Mouse (Mus musculus): Measurements from ENCODE around the gene Cped1. TPM values are rescaled to one million over a fixed set of nuclear protein-coding genes. Genes with fewer than 3 reads are reported as not detected.
A peak's percentile ranks its signal among the peaks of the same experiment; 100 is the strongest.

Gene Cped1
- polyA plus RNA-seq, 1 experiment from 2014 or later, result 4.9 TPM

- WGBS, result 87% methylated on average over 4 of the region's 4 CpGs
- Histone ChIP-seq H3K4me2 (ENCODE audit: low read length) (no peak overlapping the region), H3K9ac (replicated peaks; ENCODE audit: low read length) (no peak overlapping the region), H3K9me3 (ENCODE audit: control insufficient read depth, low read length) (no peaks in the 10 kb centered on the region), H3K36me3 (ENCODE audit: control insufficient read depth, insufficient read depth, low read length) (no peaks in the 10 kb centered on the region), H3K4me3 (replicated peaks; ENCODE audit: low read depth, low read length) (no peak overlapping the region), H3K27ac (replicated peaks; ENCODE audit: low read depth, low read length) (no peak overlapping the region), H3K27me3 (ENCODE audit: control insufficient read depth, insufficient read depth, low read length) (peaks cover 15% of the 10 kb centered on the region), H3K4me1 (ENCODE audit: control insufficient read depth, insufficient read depth, low read length) (peaks cover 6% of the 10 kb centered on the region; the same call in 1 of the 2 replicates)
- DNase-seq, result no peak
- no peak for ATAC-seq (ENCODE audit: low FRiP score, low TSS enrichment)
Observed at GRCm38 (mm10) chr6:21991151-21991550, 5.4 kb downstream of the Cped1 start.

DNA sequence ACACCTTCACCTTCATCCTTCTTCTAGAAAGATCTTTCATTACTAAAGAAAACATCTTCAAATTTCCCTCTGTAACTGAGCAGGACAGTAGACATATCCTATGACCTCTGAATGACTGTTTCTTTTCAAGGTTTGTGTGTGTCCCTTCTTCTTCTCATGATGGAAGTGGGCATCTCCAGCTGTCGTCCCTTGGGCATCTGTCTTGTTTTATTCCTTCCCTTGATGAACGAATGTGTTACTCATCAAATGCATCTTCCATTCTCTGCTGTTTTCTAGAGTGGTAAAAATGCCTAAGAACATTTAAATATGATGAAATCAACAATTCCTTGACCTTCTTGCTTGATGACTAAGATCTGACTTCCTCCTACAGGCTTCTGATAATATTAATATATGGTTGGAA lies 7.4 kb downstream of the Cped1 start:
- 84% methylated on average over 2 of the region's 2 CpGs for WGBS
- ATAC-seq (ENCODE audit: low FRiP score, low TSS enrichment), result no peak

GRCm38 (mm10) chr6:21998131-21998530 lies 12.4 kb downstream of the Cped1 start:
- Histone ChIP-seq H3K4me2 (ENCODE audit: low read length) (no peak overlapping the region), H3K9ac (replicated peaks; ENCODE audit: low read length) (no peak overlapping the region), H3K9me3 (ENCODE audit: control insufficient read depth, low read length) (no peaks in the 10 kb centered on the region), H3K27me3 (ENCODE audit: control insufficient read depth, insufficient read depth, low read length) (no peaks in the 10 kb centered on the region), H3K4me1 (ENCODE audit: control insufficient read depth, insufficient read depth, low read length) (0 out of 2 replicates have a peak, but pooled peaks cover 4% of the 10 kb centered on the region), H3K27ac (replicated peaks; ENCODE audit: low read depth, low read length) (no peak overlapping the region), H3K4me3 (replicated peaks; ENCODE audit: low read depth, low read length) (no peak overlapping the region), H3K36me3 (ENCODE audit: control insufficient read depth, insufficient read depth, low read length) (no peaks in the 10 kb centered on the region)
- ATAC-seq (ENCODE audit: low FRiP score, low TSS enrichment) (no peak), DNase-seq (no peak)
- 77% methylated on average over 4 of the region's 4 CpGs for WGBS

More for the DNA sequence above, 7.4 kb downstream of the Cped1 start:
- H3K9ac ChIP-seq (replicated peaks; ENCODE audit: low read length), result no peak overlapping the region
- no peaks in the 10 kb centered on the region for H3K9me3 ChIP-seq (ENCODE audit: control insufficient read depth, low read length)
- no peak overlapping the region for H3K4me3 ChIP-seq (replicated peaks; ENCODE audit: low read depth, low read length)
- no peaks in the 10 kb centered on the region for H3K36me3 ChIP-seq (ENCODE audit: control insufficient read depth, insufficient read depth, low read length)
- no peaks in the 10 kb centered on the region for H3K4me1 ChIP-seq (ENCODE audit: control insufficient read depth, insufficient read depth, low read length)
- DNase-seq, result no peak
- no peaks in the 10 kb centered on the region for H3K27me3 ChIP-seq (ENCODE audit: control insufficient read depth, insufficient read depth, low read length)
- no peak overlapping the region for H3K27ac ChIP-seq (replicated peaks; ENCODE audit: low read depth, low read length)
- H3K4me2 ChIP-seq (ENCODE audit: low read length), result no peak overlapping the region

DNA sequence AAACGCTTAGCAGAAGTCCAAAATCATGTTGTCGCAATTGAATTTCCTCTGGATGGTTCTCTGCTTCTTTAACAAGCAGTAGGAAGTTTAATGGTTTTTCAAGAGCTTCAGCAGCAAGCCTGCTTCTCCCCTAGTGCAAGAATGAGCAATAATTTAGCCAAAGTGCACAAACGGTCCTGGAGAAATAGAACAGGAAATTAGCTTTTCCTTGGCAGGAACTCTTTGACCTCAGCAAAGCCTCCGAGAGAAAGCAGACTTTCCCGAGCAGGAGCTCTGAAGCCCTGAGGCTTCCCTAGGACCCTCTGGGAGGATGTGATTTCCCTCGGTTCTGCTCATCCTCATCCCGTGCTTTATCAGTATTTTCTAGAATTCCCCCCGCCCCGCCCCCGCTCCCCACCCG lies 13.3 kb downstream of the Cped1 start:
- Histone ChIP-seq H3K4me2 (ENCODE audit: low read length) (no peak overlapping the region), H3K4me1 (ENCODE audit: control insufficient read depth, insufficient read depth, low read length) (0 out of 2 replicates have a peak, but pooled peaks cover 6% of the 10 kb centered on the region), H3K27ac (replicated peaks; ENCODE audit: low read depth, low read length) (no peak overlapping the region), H3K9me3 (ENCODE audit: control insufficient read depth, low read length) (no peaks in the 10 kb centered on the region), H3K9ac (replicated peaks; ENCODE audit: low read length) (no peak overlapping the region), H3K27me3 (ENCODE audit: control insufficient read depth, insufficient read depth, low read length) (no peaks in the 10 kb centered on the region; the same call in 1 of the 2 replicates), H3K4me3 (replicated peaks; ENCODE audit: low read depth, low read length) (no peak overlapping the region), H3K36me3 (ENCODE audit: control insufficient read depth, insufficient read depth, low read length) (no peaks in the 10 kb centered on the region)
- DNase-seq (no peak), ATAC-seq (ENCODE audit: low FRiP score, low TSS enrichment) (no peak)
- 61% methylated on average over 11 of the region's 11 CpGs for WGBS

DNA sequence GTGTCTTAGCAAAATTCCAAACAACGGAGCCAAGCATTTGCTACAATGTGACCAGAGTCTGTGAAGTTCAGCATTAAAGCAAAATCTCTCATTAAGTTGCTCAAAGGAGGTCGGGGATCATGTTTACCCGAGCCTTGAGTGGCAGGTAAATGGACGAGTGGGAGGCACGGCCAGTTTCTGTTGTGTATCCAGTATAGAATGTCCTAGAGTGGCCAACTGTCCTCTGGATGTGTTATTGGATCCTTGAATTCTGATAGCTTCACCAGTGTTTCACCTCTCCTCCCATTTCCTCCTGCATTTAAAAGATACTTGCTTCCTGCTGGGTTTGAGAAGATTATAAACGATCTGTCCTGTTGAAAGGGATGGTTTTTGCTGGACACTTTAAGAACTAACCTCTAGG lies 14.4 kb downstream of the Cped1 start:
- no peaks in the 10 kb centered on the region for H3K36me3 ChIP-seq (ENCODE audit: control insufficient read depth, insufficient read depth, low read length)
- ATAC-seq (ENCODE audit: low FRiP score, low TSS enrichment), result no peak

GRCm38 (mm10) chr6:22000881-22001280 lies 15.2 kb downstream of the Cped1 start:
- Histone ChIP-seq H3K27me3 (ENCODE audit: control insufficient read depth, insufficient read depth, low read length) (no peaks in the 10 kb centered on the region; the same call in 1 of the 2 replicates), H3K4me2 (ENCODE audit: low read length) (no peak overlapping the region), H3K4me3 (replicated peaks; ENCODE audit: low read depth, low read length) (no peak overlapping the region), H3K27ac (replicated peaks; ENCODE audit: low read depth, low read length) (no peak overlapping the region), H3K9ac (replicated peaks; ENCODE audit: low read length) (no peak overlapping the region), H3K9me3 (ENCODE audit: control insufficient read depth, low read length) (no peaks in the 10 kb centered on the region), H3K36me3 (ENCODE audit: control insufficient read depth, insufficient read depth, low read length) (no peaks in the 10 kb centered on the region), H3K4me1 (ENCODE audit: control insufficient read depth, insufficient read depth, low read length) (0 out of 2 replicates have a peak, but pooled peaks cover 6% of the 10 kb centered on the region)
- no peak for DNase-seq
- 88% methylated on average over 3 of the region's 3 CpGs for WGBS
- no peak for ATAC-seq (ENCODE audit: low FRiP score, low TSS enrichment)

More for the DNA sequence above, 14.4 kb downstream of the Cped1 start:
- Histone ChIP-seq H3K27ac (replicated peaks; ENCODE audit: low read depth, low read length) (no peak overlapping the region), H3K4me1 (ENCODE audit: control insufficient read depth, insufficient read depth, low read length) (0 out of 2 replicates have a peak, but pooled peaks cover 6% of the 10 kb centered on the region), H3K9ac (replicated peaks; ENCODE audit: low read length) (no peak overlapping the region), H3K4me3 (replicated peaks; ENCODE audit: low read depth, low read length) (no peak overlapping the region), H3K9me3 (ENCODE audit: control insufficient read depth, low read length) (no peaks in the 10 kb centered on the region), H3K4me2 (ENCODE audit: low read length) (no peak overlapping the region), H3K27me3 (ENCODE audit: control insufficient read depth, insufficient read depth, low read length) (no peaks in the 10 kb centered on the region; the same call in 1 of the 2 replicates)
- WGBS, result 53% methylated on average over 6 of the region's 6 CpGs
- no peak for DNase-seq

- Histone ChIP-seq H3K36me3 (ENCODE audit: control insufficient read depth, insufficient read depth, low read length) (no peaks in the 10 kb centered on the region), H3K27me3 (ENCODE audit: control insufficient read depth, insufficient read depth, low read length) (no peaks in the 10 kb centered on the region; the same call in 1 of the 2 replicates), H3K4me1 (ENCODE audit: control insufficient read depth, insufficient read depth, low read length) (0 out of 2 replicates have a peak, but pooled peaks cover 6% of the 10 kb centered on the region), H3K4me2 (ENCODE audit: low read length) (no peak overlapping the region), H3K9me3 (ENCODE audit: control insufficient read depth, low read length) (no peaks in the 10 kb centered on the region), H3K9ac (replicated peaks; ENCODE audit: low read length) (no peak overlapping the region), H3K4me3 (replicated peaks; ENCODE audit: low read depth, low read length) (no peak overlapping the region), H3K27ac (replicated peaks; ENCODE audit: low read depth, low read length) (no peak overlapping the region)
- DNase-seq (no peak), ATAC-seq (ENCODE audit: low FRiP score, low TSS enrichment) (no peak)
- WGBS, result 93% methylated on average over 5 of the region's 5 CpGs
Observed at GRCm38 (mm10) chr6:22001284-22001916, 15.7 kb downstream of the Cped1 start.

GRCm38 (mm10) chr6:22002521-22003199 lies 16.9 kb downstream of the Cped1 start:
- Histone ChIP-seq H3K27ac (replicated peaks; ENCODE audit: low read depth, low read length) (no peak overlapping the region), H3K9ac (replicated peaks; ENCODE audit: low read length) (no peak overlapping the region), H3K4me1 (ENCODE audit: control insufficient read depth, insufficient read depth, low read length) (0 out of 2 replicates have a peak, but pooled peaks cover 6% of the 10 kb centered on the region), H3K4me2 (ENCODE audit: low read length) (peak overlapping the region; percentile 17; the same call in 1 of the 2 replicates), H3K36me3 (ENCODE audit: control insufficient read depth, insufficient read depth, low read length) (no peaks in the 10 kb centered on the region), H3K4me3 (replicated peaks; ENCODE audit: low read depth, low read length) (no peak overlapping the region), H3K9me3 (ENCODE audit: control insufficient read depth, low read length) (no peaks in the 10 kb centered on the region), H3K27me3 (ENCODE audit: control insufficient read depth, insufficient read depth, low read length) (no peaks in the 10 kb centered on the region; the same call in 1 of the 2 replicates)
- no peak for DNase-seq
- no peak for ATAC-seq (ENCODE audit: low FRiP score, low TSS enrichment)
- WGBS, result 42% methylated on average over 17 of the region's 17 CpGs
